Mouse (Mus musculus): Measurements from ENCODE around the gene Pradc1. TPM values are rescaled to one million over a fixed set of nuclear protein-coding genes. Genes with fewer than 3 reads are reported as not detected.
A peak's percentile ranks its signal among the peaks of the same experiment; 100 is the strongest.

The Pradc1 gene
- polyA plus RNA-seq (2015; fragmentation: Nextera tagmentation; extraction: Ambion mirVana) = 20.2 and 22.7 TPM in 2 replicates

GRCm38 (mm10) chr6:85451664-85452410 is at the start of gene Pradc1:
TSS of gene Pradc1 (minus strand) at chr6:85451970.
- WGBS = 0% methylated on average over 54 of the region's 54 CpGs
- Histone ChIP-seq H3K27me3 (no peaks in the 10 kb centered on the region), H3K27ac (peak within 1 kb of the TSS; percentile 95), H3K4me2 (peak within 1 kb of the TSS; percentile 89), H3K36me3 (peaks cover 5% of the 10 kb centered on the region), H3K9ac (peak within 1 kb of the TSS; percentile 83), H3K4me3 (peak within 1 kb of the TSS; percentile 56), H3K4me1 (replicated peaks) (peaks cover 49% of the 10 kb centered on the region), H3K9me3 (no peaks in the 10 kb centered on the region)
- peak; percentile 94 for ATAC-seq (ENCODE audit: low FRiP score)

- Histone ChIP-seq H3K4me1 (replicated peaks) (peaks cover 20% of the 10 kb centered on the region), H3K36me3 (no peaks in the 10 kb centered on the region), H3K27ac (no peak overlapping the region), H3K4me2 (no peak overlapping the region), H3K9ac (no peak overlapping the region), H3K4me3 (no peak overlapping the region), H3K9me3 (no peaks in the 10 kb centered on the region), H3K27me3 (peaks cover 18% of the 10 kb centered on the region)
- no peak for ATAC-seq (ENCODE audit: low FRiP score)
- WGBS = 91% methylated on average over 1 of the region's 1 CpGs
Observed at GRCm38 (mm10) chr6:85500416-85500815, 48.6 kb upstream of the Pradc1 start.

- H3K4me2 ChIP-seq = no peak overlapping the region
- no peak overlapping the region for H3K27ac ChIP-seq
- WGBS = 77% methylated on average over 9 of the region's 9 CpGs
- ATAC-seq (ENCODE audit: low FRiP score) = no peak
- H3K4me3 ChIP-seq = no peak overlapping the region
- no peaks in the 10 kb centered on the region for H3K36me3 ChIP-seq
- H3K9ac ChIP-seq = no peak overlapping the region
- H3K9me3 ChIP-seq = no peaks in the 10 kb centered on the region
- no peaks in the 10 kb centered on the region for H3K27me3 ChIP-seq
- peaks cover 17% of the 10 kb centered on the region for H3K4me1 ChIP-seq (replicated peaks)
Observed at GRCm38 (mm10) chr6:85498147-85498546, 46.4 kb upstream of the Pradc1 start.

DNA sequence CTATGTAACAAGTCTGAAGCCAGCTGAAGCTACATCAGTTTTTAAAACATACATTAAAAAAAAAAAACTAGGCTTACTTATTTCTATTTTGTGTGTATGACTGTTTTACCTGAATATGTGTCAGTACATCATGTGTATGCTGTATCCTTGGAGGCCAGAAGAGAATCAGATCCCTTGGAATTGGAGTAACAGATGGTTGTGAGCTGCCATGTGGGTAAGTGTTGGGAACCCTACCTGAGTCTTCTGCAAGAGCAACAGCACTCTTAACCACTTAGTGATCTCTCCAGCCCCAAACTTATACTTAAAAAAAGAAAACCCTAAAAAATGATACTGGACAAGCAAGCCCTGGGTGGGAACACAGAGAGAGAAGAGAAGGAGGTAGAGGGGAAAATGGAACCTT is 45.2 kb upstream of the Pradc1 start:
- ATAC-seq (ENCODE audit: low FRiP score) = no peak

GRCm38 (mm10) chr6:85491606-85492005 is 39.8 kb upstream of the Pradc1 start:
- no peaks in the 10 kb centered on the region for H3K36me3 ChIP-seq
- no peaks in the 10 kb centered on the region for H3K9me3 ChIP-seq
- no peak overlapping the region for H3K9ac ChIP-seq
- no peak overlapping the region for H3K27ac ChIP-seq
- H3K4me2 ChIP-seq = no peak overlapping the region
- H3K4me3 ChIP-seq = no peak overlapping the region
- H3K27me3 ChIP-seq = peaks cover 11% of the 10 kb centered on the region
- ATAC-seq (ENCODE audit: low FRiP score) = no peak
- WGBS = 89% methylated on average over 3 of the region's 3 CpGs
- peaks cover 6% of the 10 kb centered on the region; the same call in 1 of the 2 replicates for H3K4me1 ChIP-seq (replicated peaks)

More for the DNA sequence above, 45.2 kb upstream of the Pradc1 start:
- no peak overlapping the region for H3K27ac ChIP-seq
- H3K27me3 ChIP-seq = no peaks in the 10 kb centered on the region
- H3K36me3 ChIP-seq = no peaks in the 10 kb centered on the region
- H3K4me3 ChIP-seq = no peak overlapping the region
- no peak overlapping the region for H3K4me2 ChIP-seq
- H3K9ac ChIP-seq = no peak overlapping the region
- no peaks in the 10 kb centered on the region for H3K9me3 ChIP-seq
- peaks cover 10% of the 10 kb centered on the region for H3K4me1 ChIP-seq (replicated peaks)

DNA sequence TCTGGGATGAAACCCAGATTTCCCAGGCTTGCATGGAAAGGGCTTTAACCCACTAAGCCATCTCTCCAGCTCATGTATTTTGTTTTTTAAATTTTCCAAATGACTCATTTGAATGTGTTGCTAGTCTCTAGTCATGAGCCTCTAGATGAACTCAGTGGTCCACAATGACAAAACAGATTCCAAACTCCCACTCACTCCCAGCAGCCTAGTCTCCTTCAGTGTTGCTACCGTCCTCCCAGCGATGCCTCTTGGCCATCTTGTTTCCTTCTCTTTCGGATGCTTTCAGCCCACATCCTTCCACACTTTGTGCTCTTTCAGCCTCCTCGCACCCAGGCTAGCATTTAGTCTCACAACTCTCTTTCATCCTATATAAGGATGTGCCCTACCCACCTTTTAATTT is 38.5 kb upstream of the Pradc1 start:
- ATAC-seq (ENCODE audit: low FRiP score) = no peak
- H3K27ac ChIP-seq = no peak overlapping the region
- no peak overlapping the region for H3K9ac ChIP-seq
- peaks cover 24% of the 10 kb centered on the region for H3K27me3 ChIP-seq
- H3K36me3 ChIP-seq = no peaks in the 10 kb centered on the region
- WGBS = 82% methylated on average over 4 of the region's 4 CpGs
- peaks cover 6% of the 10 kb centered on the region; the same call in 1 of the 2 replicates for H3K4me1 ChIP-seq (replicated peaks)
- H3K4me3 ChIP-seq = no peak overlapping the region
- no peaks in the 10 kb centered on the region for H3K9me3 ChIP-seq
- H3K4me2 ChIP-seq = no peak overlapping the region

- H3K27ac ChIP-seq = no peak overlapping the region
- no peak overlapping the region for H3K4me3 ChIP-seq
- WGBS = 85% methylated on average over 3 of the region's 3 CpGs
- peaks cover 8% of the 10 kb centered on the region for H3K4me1 ChIP-seq (replicated peaks)
- no peaks in the 10 kb centered on the region for H3K9me3 ChIP-seq
- no peak overlapping the region for H3K4me2 ChIP-seq
- no peak overlapping the region for H3K9ac ChIP-seq
- H3K27me3 ChIP-seq = peaks cover 29% of the 10 kb centered on the region
- no peak for ATAC-seq (ENCODE audit: low FRiP score)
- no peaks in the 10 kb centered on the region for H3K36me3 ChIP-seq
Observed at GRCm38 (mm10) chr6:85489717-85490116, 37.9 kb upstream of the Pradc1 start.

- Histone ChIP-seq H3K9ac (no peak overlapping the region), H3K36me3 (peaks cover 3% of the 10 kb centered on the region; the same call in 1 of the 2 replicates), H3K4me2 (no peak overlapping the region), H3K4me3 (no peak overlapping the region), H3K27me3 (peaks cover 42% of the 10 kb centered on the region), H3K9me3 (no peaks in the 10 kb centered on the region), H3K4me1 (replicated peaks) (peaks cover 19% of the 10 kb centered on the region), H3K27ac (no peak overlapping the region)
- ATAC-seq (ENCODE audit: low FRiP score) = no peak
- WGBS = 27% methylated on average over 4 of the region's 4 CpGs
Observed at GRCm38 (mm10) chr6:85488510-85488909, 36.7 kb upstream of the Pradc1 start.

- ATAC-seq (ENCODE audit: low FRiP score) = no peak
- no peaks in the 10 kb centered on the region for H3K9me3 ChIP-seq
- no peak overlapping the region for H3K9ac ChIP-seq
- no peak overlapping the region for H3K4me3 ChIP-seq
- peaks cover 19% of the 10 kb centered on the region for H3K4me1 ChIP-seq (replicated peaks)
- no peak overlapping the region for H3K27ac ChIP-seq
- H3K36me3 ChIP-seq = peaks cover 7% of the 10 kb centered on the region; the same call in 1 of the 2 replicates
- peaks cover 61% of the 10 kb centered on the region for H3K27me3 ChIP-seq
- WGBS = 73% methylated on average over 2 of the region's 2 CpGs
- no peak overlapping the region for H3K4me2 ChIP-seq
Observed at GRCm38 (mm10) chr6:85485738-85486137, 34.0 kb upstream of the Pradc1 start.

- Histone ChIP-seq H3K36me3 (peaks cover 18% of the 10 kb centered on the region), H3K4me3 (peak overlapping the region; percentile 41), H3K4me2 (peak overlapping the region; percentile 57), H3K4me1 (replicated peaks) (peaks cover 23% of the 10 kb centered on the region), H3K9ac (peak overlapping the region; percentile 63), H3K27ac (no peak overlapping the region), H3K9me3 (no peaks in the 10 kb centered on the region), H3K27me3 (peaks cover 71% of the 10 kb centered on the region)
- ATAC-seq (ENCODE audit: low FRiP score) = 0 out of 2 replicates have a peak, but pooled peaks have one; percentile 41
- 4% methylated on average over 87 of the region's 92 CpGs for WGBS
Observed at GRCm38 (mm10) chr6:85483843-85484721, 32.3 kb upstream of the Pradc1 start.

- no peaks in the 10 kb centered on the region for H3K9me3 ChIP-seq
- H3K4me2 ChIP-seq = no peak overlapping the region
- H3K27ac ChIP-seq = no peak overlapping the region
- H3K27me3 ChIP-seq = peaks cover 67% of the 10 kb centered on the region
- H3K4me1 ChIP-seq (replicated peaks) = peaks cover 17% of the 10 kb centered on the region
- H3K4me3 ChIP-seq = no peak overlapping the region
- 0 out of 2 replicates have a peak, but pooled peaks have one; percentile 17 for ATAC-seq (ENCODE audit: low FRiP score)
- WGBS = 59% methylated on average over 16 of the region's 16 CpGs
- peaks cover 30% of the 10 kb centered on the region for H3K36me3 ChIP-seq
- H3K9ac ChIP-seq = 0 out of 2 replicates have a peak overlapping the region, but pooled peaks have one; percentile 39
Observed at GRCm38 (mm10) chr6:85480685-85481084, 28.9 kb upstream of the Pradc1 start.

DNA sequence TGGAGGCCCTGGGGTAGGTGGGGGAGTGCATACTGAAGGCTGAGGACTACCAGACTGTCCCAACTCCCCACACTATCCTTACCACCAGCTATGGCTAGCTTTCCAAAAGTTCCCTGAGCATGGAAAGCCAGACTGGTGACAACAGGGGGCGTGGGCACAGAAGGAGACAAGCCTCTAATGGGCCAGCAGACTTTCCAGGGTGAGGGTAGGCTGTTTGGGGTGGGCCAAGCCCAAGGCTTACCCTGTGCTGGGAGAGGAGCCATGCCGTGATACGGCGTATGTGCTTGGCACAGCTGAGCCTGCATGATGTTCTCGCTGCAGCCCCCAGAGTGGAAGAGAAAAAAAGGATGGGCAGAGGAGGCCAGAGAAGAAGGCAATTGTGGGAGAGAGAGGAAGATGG is 28.2 kb upstream of the Pradc1 start:
- Histone ChIP-seq H3K9ac (no peak overlapping the region), H3K4me1 (replicated peaks) (peaks cover 17% of the 10 kb centered on the region), H3K27ac (no peak overlapping the region), H3K4me2 (no peak overlapping the region), H3K9me3 (no peaks in the 10 kb centered on the region), H3K36me3 (peaks cover 35% of the 10 kb centered on the region), H3K4me3 (no peak overlapping the region), H3K27me3 (peaks cover 60% of the 10 kb centered on the region)
- WGBS = 82% methylated on average over 5 of the region's 5 CpGs
- ATAC-seq (ENCODE audit: low FRiP score) = no peak
